Mouse (Mus musculus) midbrain, embryonic 15.5 days (tissue): ENCODE measurements around the gene Tmbim4. TPM values are rescaled to one million over a fixed set of nuclear protein-coding genes. Genes with fewer than 3 reads are reported as not detected.

Experiments used
- ATAC-seq: fragments of 200-750 bp; cut with Nextera tagmentation; replicated peaks from 2 replicates; pipeline ENCODE4 v1.8.0; 2017; ENCODE audit warnings: moderate TSS enrichment
- H3K27ac ChIP-seq: fragments of 300-500 bp; sonication (generic); 2 replicates; pipeline ENCODE4 v1.5.1; 2015; ENCODE audit warnings: mild to moderate bottlenecking, inconsistent platforms
- H3K27me3 ChIP-seq: fragments of 300-500 bp; sonication (generic); replicated peaks from 2 replicates; pipeline ENCODE4 v1.6.1; 2015; ENCODE audit warnings: inconsistent platforms
- H3K36me3 ChIP-seq: fragments of 300-500 bp; sonication (generic); replicated peaks from 2 replicates; pipeline ENCODE4 v1.6.1; 2015; ENCODE audit warnings: inconsistent platforms
- H3K4me1 ChIP-seq: fragments of 300-500 bp; sonication (generic); 2 replicates; pipeline ENCODE4 v1.6.1; 2015; ENCODE audit warnings: inconsistent platforms
- H3K4me2 ChIP-seq: fragments of 300-500 bp; sonication (generic); 2 replicates; pipeline ENCODE4 v1.6.1; 2015; ENCODE audit warnings: inconsistent platforms, mild to moderate bottlenecking, moderate library complexity
- H3K4me3 ChIP-seq: fragments of 300-500 bp; sonication (generic); 2 replicates; pipeline ENCODE4 v1.5.1; 2015; ENCODE audit warnings: mild to moderate bottlenecking, inconsistent platforms
- H3K9ac ChIP-seq: fragments of 300-500 bp; sonication (generic); 2 replicates; pipeline ENCODE4 v1.6.1; 2015; ENCODE audit warnings: mild to moderate bottlenecking, inconsistent platforms
- H3K9me3 ChIP-seq: fragments of 300-500 bp; sonication (generic); 2 replicates; pipeline ENCODE4 v1.6.1; 2016; ENCODE audit warnings: inconsistent platforms
- WGBS: fragments of 180-500 bp; shearing (Covaris S2); methylation state at CpG from one replicate; pipeline ENCODE4 v1.1.7; 2015; ENCODE audit warnings: mixed read lengths; 5-methylcytosine and 5-hydroxymethylcytosine counted together
- polyA plus RNA-seq: library from polyadenylated mRNA; unstranded; fragments of >200 nt; fragmentation: Nextera tagmentation; extraction: Ambion mirVana; gene quantifications from 2 replicates; pipeline ENCODE4 v1.2.1, GENCODE M21; 2015

Gene Tmbim4
- polyA plus RNA-seq, 1 experiment from 2014 or later, result 90.2 TPM

- no peaks in the 10 kb centered on the region for H3K9me3 ChIP-seq
- no peak overlapping the region for H3K9ac ChIP-seq
Observed at GRCm38 (mm10) chr10:120231718-120232117, 30.3 kb downstream of the Tmbim4 start.

GRCm38 (mm10) chr10:120233655-120234367 lies 32.4 kb downstream of the Tmbim4 start:
- Histone ChIP-seq H3K36me3 (peaks cover 2% of the 10 kb centered on the region; the same call in 1 of the 2 replicates), H3K9ac (no peak overlapping the region), H3K9me3 (no peaks in the 10 kb centered on the region), H3K4me1 (peaks cover 5% of the 10 kb centered on the region; the same call in 1 of the 2 replicates), H3K27me3 (no peaks in the 10 kb centered on the region), H3K4me3 (no peak overlapping the region), H3K27ac (no peak overlapping the region), H3K4me2 (no peak overlapping the region)
- ATAC-seq, result no peak; the same call in 1 of the 2 replicates
- 30% methylated on average over 18 of the region's 18 CpGs for WGBS

More at GRCm38 (mm10) chr10:120231718-120232117, 30.3 kb downstream of the Tmbim4 start:
- no peaks in the 10 kb centered on the region for H3K27me3 ChIP-seq
- ATAC-seq, result no peak
- no peak overlapping the region for H3K4me3 ChIP-seq
- peaks cover 19% of the 10 kb centered on the region for H3K4me1 ChIP-seq
- H3K4me2 ChIP-seq, result no peak overlapping the region
- no peak overlapping the region for H3K27ac ChIP-seq
- whole genome bisulfite sequencing, result 32% methylated on average over 5 of the region's 5 CpGs
- peaks cover 2% of the 10 kb centered on the region; the same call in 1 of the 2 replicates for H3K36me3 ChIP-seq

DNA sequence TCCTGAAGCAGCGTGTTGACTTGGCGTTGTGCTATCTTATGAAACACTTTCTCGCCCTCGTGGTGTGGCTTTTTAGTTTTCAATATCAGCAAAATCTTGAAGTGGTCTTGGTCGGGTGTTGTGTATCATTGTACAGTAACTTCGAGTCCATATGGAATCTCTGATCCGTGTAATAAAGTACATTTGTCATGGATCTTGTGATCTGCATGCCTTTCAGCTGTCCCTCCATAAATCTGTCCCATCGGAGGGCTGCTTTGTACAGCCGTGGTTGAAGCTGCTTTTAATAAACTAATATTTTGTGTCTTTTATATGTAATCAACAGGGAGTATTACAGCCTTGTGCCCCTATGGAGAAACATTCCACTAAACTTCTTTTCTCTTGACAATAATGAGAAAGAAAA lies 35.5 kb downstream of the Tmbim4 start:
- H3K9ac ChIP-seq, result no peak overlapping the region
- no peaks in the 10 kb centered on the region for H3K27me3 ChIP-seq
- no peaks in the 10 kb centered on the region for H3K4me1 ChIP-seq
- H3K27ac ChIP-seq, result no peak overlapping the region
- no peaks in the 10 kb centered on the region for H3K36me3 ChIP-seq
- no peaks in the 10 kb centered on the region for H3K9me3 ChIP-seq
- no peak overlapping the region for H3K4me2 ChIP-seq
- no peak for ATAC-seq
- WGBS, result 84% methylated on average over 9 of the region's 9 CpGs
- no peak overlapping the region for H3K4me3 ChIP-seq

DNA sequence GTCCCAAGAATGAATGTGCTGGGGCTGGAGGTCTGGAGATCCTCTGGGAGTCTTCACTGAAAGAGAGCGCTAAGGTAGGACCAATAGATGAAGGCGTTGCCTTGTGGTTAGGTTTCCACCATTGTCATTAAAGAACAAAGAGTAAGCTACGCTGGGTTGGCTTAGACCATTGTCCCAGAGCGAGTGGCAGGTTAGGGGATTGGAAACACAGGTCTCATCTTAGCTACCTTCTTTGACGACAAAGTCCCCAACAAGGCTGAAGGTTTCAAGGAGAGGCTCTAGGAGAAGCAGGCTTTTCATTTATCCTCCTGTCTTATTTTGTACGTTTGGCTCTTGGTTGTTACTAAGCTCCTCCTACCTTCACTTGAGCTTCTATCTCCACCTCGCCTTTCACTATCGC lies 36.9 kb downstream of the Tmbim4 start:
- no peak for ATAC-seq
- Histone ChIP-seq H3K9me3 (no peaks in the 10 kb centered on the region), H3K9ac (no peak overlapping the region), H3K4me1 (no peaks in the 10 kb centered on the region), H3K27ac (no peak overlapping the region), H3K36me3 (no peaks in the 10 kb centered on the region), H3K27me3 (no peaks in the 10 kb centered on the region), H3K4me2 (no peak overlapping the region), H3K4me3 (no peak overlapping the region)
- 84% methylated on average over 8 of the region's 8 CpGs for WGBS

DNA sequence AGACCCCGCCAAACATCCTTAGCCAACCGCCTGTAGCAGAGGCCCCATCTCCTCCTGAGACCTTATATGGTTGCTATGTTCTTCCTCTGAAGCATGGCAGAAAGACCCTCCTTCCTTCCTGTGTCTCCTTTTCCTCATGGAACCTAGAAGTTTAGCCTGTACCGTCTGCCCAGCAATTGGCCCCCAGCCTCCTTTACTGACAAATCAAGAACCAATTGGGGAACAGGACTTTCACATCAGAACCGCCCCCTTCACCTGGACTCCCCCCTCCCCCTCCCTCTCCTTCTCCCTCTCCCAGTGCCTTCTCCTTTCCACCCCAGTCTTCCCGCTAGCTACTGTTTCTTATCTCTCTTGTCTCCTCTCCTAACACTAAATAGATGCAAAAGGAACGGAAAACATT lies 38.1 kb downstream of the Tmbim4 start:
- ATAC-seq, result no peak
- whole genome bisulfite sequencing, result 63% methylated on average over 6 of the region's 6 CpGs

DNA sequence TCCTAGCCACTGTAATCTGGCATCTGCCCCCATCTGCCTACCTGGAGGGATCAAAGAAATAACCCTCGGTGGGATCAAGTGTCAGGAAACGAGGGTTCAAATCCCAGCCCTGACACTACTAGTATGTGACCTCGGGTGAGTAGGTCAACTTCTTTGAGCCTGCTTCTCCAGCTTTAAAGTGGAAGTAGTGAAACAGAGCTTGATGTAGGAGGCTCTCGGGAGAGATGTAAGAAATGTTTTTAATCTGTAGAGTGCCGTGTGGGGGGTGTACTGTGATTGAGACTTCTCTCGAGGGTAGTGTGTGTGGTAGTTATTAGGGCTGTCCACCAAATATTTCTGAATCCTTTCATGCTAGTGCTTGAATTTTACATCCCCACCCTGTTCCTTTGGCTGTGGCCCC lies 41.0 kb downstream of the Tmbim4 start:
- 66% methylated on average over 6 of the region's 6 CpGs for WGBS
- no peak for ATAC-seq
- no peaks in the 10 kb centered on the region for H3K27me3 ChIP-seq

More for the DNA sequence above, 38.1 kb downstream of the Tmbim4 start:
- H3K4me2 ChIP-seq, result no peak overlapping the region
- H3K36me3 ChIP-seq, result no peaks in the 10 kb centered on the region
- H3K27ac ChIP-seq, result no peak overlapping the region
- no peaks in the 10 kb centered on the region for H3K4me1 ChIP-seq
- no peaks in the 10 kb centered on the region for H3K27me3 ChIP-seq
- no peak overlapping the region for H3K4me3 ChIP-seq
- no peak overlapping the region for H3K9ac ChIP-seq
- H3K9me3 ChIP-seq, result no peaks in the 10 kb centered on the region

DNA sequence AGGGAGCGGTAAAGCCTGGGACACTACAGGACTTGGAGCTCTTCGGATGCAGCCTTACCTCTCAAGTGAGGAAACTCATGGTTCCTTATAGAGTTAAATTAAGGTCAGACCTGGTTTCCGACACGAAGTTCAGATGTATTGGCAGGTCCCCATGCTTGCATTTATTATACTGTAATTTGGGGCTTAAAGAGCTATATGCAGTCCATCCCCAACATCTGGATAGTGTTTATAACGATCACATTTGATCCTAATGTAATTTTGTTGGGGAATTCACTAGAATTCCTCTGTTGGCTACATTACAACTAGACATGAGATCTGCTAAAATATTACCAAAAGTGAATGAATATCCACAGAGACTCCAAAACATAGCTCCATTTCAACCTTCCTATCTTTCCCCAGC lies 44.3 kb downstream of the Tmbim4 start:
- H3K9ac ChIP-seq, result no peak overlapping the region
- ATAC-seq, result no peak
- no peak overlapping the region for H3K27ac ChIP-seq
- H3K4me2 ChIP-seq, result no peak overlapping the region
- no peak overlapping the region for H3K4me3 ChIP-seq
- H3K4me1 ChIP-seq, result no peaks in the 10 kb centered on the region
- H3K27me3 ChIP-seq, result no peaks in the 10 kb centered on the region
- no peaks in the 10 kb centered on the region for H3K36me3 ChIP-seq
- WGBS, result 85% methylated on average over 5 of the region's 5 CpGs
- H3K9me3 ChIP-seq, result no peaks in the 10 kb centered on the region

More for the DNA sequence above, 41.0 kb downstream of the Tmbim4 start:
- Histone ChIP-seq H3K27ac (no peak overlapping the region), H3K4me1 (no peaks in the 10 kb centered on the region), H3K9ac (no peak overlapping the region), H3K4me3 (no peak overlapping the region), H3K9me3 (no peaks in the 10 kb centered on the region), H3K4me2 (no peak overlapping the region), H3K36me3 (no peaks in the 10 kb centered on the region)

DNA sequence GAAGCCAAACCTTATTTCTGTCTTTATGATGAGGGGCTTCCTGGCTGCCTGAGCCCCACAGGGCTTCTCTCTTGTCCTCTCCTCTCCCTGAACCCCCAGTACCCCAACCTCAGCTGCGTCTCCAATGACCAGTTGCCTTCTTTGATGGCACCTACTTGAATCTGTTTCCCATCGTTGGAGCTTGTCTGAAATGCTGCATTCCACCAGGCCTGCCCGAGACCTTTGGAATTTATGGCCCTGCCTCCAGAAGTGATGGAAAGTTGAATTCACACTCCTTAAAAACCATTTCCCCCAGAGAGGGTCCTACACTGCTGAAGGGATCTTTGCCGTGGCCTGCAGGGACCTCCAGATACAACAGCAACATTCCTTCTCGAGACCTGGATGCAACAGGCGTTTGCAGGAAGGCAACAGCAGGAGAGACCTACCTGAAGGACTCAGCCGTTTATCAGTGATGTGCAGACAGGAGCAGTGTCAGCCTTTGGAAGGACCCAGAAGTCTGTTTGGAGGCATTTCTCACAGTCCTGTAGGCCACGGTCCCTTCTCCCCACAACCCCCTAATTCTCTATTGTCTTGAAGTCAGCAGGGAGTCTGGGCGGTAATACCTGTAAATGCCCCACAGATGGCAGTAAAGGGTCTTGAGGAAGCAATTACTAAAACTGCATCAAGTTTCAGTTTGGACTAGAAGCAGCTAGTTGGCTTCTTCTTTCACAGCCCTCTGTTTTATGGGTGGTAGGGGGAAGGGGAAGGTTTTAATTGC lies 45.8 kb downstream of the Tmbim4 start:
- H3K4me2 ChIP-seq, result no peak overlapping the region
- WGBS, result 52% methylated on average over 9 of the region's 9 CpGs
- no peaks in the 10 kb centered on the region for H3K9me3 ChIP-seq
- no peak overlapping the region for H3K27ac ChIP-seq
- no peak for ATAC-seq
- no peaks in the 10 kb centered on the region for H3K4me1 ChIP-seq
- H3K4me3 ChIP-seq, result no peak overlapping the region
- no peak overlapping the region for H3K9ac ChIP-seq
- no peaks in the 10 kb centered on the region for H3K36me3 ChIP-seq
- no peaks in the 10 kb centered on the region for H3K27me3 ChIP-seq

DNA sequence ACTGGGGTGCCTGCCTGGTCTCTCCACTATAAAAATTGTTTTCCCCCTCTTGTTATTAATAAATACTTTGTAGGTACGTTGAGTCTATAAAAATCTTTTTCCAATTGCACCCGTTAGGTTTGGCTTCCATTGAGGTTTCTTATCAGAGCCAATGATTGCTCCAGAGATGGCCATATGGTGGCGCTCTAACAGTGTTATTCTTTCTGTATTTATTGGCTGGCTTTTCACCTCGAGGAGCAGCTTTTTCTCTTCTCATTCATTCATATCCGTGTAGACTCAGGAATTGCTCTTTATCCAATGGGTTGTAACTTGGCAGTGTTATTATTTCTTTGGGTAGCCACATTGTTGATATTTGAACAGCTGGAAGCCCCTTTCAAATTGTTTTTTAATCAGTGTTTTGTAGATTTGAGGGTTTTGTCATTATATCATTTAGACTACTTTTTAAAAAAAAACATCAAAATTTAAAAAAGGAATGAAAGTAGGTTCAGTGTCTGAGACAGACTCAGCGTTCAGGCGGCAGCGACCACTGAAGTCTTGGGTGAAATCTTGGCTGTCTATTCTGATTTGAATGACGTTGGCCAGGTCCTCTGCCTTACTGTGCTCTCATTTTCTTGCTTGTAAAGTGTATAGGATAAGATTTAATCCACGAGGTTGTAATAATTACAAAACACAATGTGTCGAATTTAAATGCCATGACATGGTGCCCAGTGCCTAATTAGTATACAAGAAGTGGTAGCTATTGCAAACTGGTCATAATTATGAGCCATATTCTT lies 49.7 kb downstream of the Tmbim4 start:
- Histone ChIP-seq H3K9me3 (no peaks in the 10 kb centered on the region), H3K4me2 (no peak overlapping the region), H3K9ac (no peak overlapping the region), H3K36me3 (no peaks in the 10 kb centered on the region), H3K27ac (no peak overlapping the region), H3K4me1 (no peaks in the 10 kb centered on the region), H3K4me3 (no peak overlapping the region), H3K27me3 (no peaks in the 10 kb centered on the region)
- no peak for ATAC-seq
- 59% methylated on average over 11 of the region's 11 CpGs for WGBS

DNA sequence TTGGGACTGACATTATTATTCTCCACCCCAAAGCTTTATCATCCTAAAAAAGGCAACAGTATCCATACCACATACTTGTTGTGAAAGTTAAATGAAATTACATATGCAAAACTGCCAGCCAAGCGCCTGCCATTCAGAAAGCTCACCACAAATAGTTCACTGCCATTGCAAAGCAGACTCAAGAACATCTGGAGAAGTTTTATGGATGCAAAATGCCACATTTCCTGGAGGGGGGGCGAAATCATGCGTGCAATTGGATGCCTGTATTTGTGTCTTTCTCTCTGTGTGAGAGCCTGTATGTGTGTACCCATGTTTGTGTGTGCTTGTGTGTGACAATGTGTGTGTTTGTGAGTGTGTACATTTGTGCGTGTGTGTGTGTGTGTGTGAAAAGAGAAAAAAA lies 50.4 kb downstream of the Tmbim4 start:
- Histone ChIP-seq H3K4me1 (no peaks in the 10 kb centered on the region), H3K27ac (no peak overlapping the region), H3K27me3 (no peaks in the 10 kb centered on the region), H3K36me3 (no peaks in the 10 kb centered on the region), H3K9me3 (no peaks in the 10 kb centered on the region), H3K9ac (no peak overlapping the region), H3K4me3 (no peak overlapping the region), H3K4me2 (no peak overlapping the region)
- WGBS, result 94% methylated on average over 4 of the region's 4 CpGs
- ATAC-seq, result no peak

DNA sequence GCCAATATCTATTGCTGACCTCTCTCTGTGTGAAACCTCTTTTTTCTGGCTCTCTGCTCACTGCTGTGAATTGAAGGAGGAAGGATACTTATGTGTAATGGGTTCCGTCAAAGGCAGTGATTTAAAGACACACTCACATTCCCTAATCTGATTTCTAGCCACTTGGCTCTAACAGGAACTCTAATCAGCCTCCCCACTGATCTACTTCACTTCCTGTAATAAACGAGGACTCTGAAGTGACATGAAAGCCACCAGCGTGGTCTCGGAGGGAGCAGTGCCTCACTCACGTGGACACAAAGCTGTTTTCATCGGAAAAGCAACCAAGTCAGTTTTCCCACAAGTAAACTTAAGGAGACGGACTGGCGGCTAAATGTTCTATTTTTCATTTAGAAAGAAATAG lies 51.4 kb downstream of the Tmbim4 start:
- ATAC-seq, result no peak
- no peak overlapping the region for H3K4me3 ChIP-seq
- H3K27me3 ChIP-seq, result no peaks in the 10 kb centered on the region
- H3K27ac ChIP-seq, result no peak overlapping the region
- H3K4me2 ChIP-seq, result no peak overlapping the region
- H3K4me1 ChIP-seq, result no peaks in the 10 kb centered on the region
- 50% methylated on average over 8 of the region's 8 CpGs for WGBS
- no peaks in the 10 kb centered on the region for H3K9me3 ChIP-seq
- H3K36me3 ChIP-seq, result no peaks in the 10 kb centered on the region
- no peak overlapping the region for H3K9ac ChIP-seq

GRCm38 (mm10) chr10:120257231-120257630 lies 55.8 kb downstream of the Tmbim4 start:
- Histone ChIP-seq H3K4me1 (no peaks in the 10 kb centered on the region), H3K27ac (no peak overlapping the region), H3K9me3 (no peaks in the 10 kb centered on the region), H3K4me2 (no peak overlapping the region), H3K27me3 (no peaks in the 10 kb centered on the region), H3K36me3 (no peaks in the 10 kb centered on the region), H3K9ac (no peak overlapping the region), H3K4me3 (no peak overlapping the region)
- 0 out of 2 replicates have a peak, but pooled peaks have one; percentile 48 for ATAC-seq
- WGBS, result 27% methylated on average over 11 of the region's 11 CpGs
